Mouse (Mus musculus): ENCODE results near the gene H2-M3. TPM values are rescaled to one million over a fixed set of nuclear protein-coding genes. Genes with fewer than 3 reads are reported as not detected.

H2-M3 gene
- 2.7 and 3.8 TPM in 2 replicates for polyA plus RNA-seq (2015; fragmentation: Nextera tagmentation; extraction: Ambion mirVana)

DNA sequence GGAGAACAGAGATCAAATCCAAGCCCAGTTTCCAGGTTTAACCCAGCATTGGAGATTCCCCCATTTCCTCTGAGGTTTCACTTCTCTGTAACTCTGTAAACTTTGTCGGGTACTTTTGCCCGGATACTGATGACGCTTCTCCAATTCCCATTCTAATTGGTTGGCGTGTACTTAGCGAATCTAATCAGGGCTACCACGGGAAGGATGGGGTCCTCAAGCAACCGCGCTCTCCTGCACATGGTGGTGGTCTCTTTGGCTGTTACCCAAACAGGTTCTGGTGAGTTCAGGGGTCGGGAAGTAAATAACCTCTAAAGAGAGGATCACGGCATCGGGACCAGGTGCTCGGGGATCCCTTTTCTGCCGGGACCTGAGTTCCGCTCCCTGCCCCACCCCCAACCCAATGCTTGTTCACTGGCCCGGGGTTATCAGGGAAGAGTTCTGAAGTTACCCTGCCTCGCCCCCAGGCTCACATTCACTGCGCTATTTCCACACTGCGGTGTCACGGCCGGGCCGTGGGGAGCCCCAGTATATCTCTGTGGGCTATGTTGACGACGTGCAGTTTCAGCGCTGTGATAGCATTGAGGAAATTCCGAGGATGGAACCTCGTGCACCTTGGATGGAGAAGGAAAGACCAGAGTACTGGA lies at the start of gene H2-M3:
TSS of gene H2-M3 (plus strand) at position 163 of the 644 bp plus-strand sequence.

DNA sequence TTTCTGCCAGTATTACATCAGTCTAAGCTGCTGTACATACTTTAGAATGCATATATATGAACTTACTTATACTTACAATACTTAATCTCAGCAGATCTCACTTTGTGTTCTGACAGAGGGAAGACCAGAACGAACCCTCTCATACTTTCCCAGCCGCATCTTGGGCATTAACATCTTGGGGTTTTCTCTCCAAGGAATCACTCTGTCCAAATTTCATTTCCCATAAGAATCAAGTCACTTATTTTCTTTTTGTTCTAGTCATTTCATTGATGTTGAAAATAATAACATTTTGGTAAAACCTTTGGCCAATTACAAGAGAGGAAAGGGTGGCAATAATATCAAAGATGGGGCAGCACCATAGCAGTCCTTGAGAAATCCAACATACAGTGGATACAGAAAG lies 32.8 kb upstream of the H2-M3 start, which contains the start of gene Olfr97:
TSS of gene Olfr97 (minus strand) at position 101 of the 400 bp plus-strand sequence.

DNA sequence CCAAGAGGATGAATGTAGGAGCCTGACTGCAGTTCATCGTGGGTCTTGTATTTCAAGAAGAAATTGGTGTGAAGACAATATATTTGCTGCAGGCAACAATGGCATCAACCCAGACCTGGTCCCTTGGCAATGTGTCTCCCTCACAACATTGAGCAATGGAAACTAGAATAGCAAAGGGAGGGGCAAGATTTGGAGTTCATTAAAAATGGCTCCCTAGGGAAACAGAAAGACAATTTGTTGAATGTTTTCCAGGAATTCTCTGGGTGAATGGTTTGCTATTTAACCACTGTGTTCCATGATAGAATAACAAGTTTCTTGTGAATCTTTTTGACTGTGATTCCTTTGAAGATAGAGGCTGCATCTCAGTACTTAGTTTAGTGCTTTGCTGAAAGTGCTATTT lies 6.4 kb upstream of the H2-M3 start, which contains the start of gene Olfr98:
TSS of gene Olfr98 (minus strand) at position 124 of the 400 bp plus-strand sequence.

DNA sequence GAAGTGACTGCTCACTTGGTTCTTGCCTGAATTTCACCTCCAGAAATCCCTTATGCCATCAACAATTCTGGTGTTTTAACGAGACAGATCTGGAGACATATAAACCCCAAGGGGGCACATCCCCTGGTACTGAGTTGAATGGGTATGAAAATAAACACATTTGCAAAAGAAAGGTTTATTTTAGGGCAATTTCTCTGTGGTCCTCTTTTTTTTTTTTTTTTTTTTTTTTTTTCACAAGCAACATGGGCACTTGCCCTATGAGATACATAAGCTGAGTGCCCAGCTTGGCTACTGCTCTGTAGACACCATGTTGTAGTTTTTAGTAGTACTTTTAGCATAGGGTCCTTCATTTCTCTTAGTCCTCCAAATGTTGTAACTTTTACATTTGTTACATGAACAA lies 13.3 kb downstream of the H2-M3 start, which contains the start of gene Olfr99:
TSS of gene Olfr99 (minus strand) at position 101 of the 400 bp plus-strand sequence.

DNA sequence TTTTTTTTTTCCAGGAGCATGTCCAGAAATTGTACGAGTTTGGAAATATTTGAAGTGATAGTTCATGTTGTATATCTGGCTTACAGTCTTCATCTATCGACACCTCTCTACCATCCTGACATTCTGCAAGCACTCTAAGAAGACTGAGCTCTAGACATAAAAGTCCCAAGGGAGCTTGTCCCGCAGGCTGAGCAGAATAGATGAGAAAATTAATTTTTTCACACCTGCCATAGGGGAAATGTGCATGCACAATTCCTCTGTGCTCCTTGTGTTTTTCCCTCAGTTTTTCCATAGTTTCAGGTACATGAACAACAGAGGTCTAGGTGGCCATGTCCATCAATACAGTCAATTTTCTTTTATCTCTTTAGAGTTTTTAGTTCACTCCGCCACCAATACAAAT lies 34.2 kb downstream of the H2-M3 start, which contains the start of gene Olfr101:
TSS of gene Olfr101 (minus strand) at position 101 of the 400 bp plus-strand sequence.

DNA sequence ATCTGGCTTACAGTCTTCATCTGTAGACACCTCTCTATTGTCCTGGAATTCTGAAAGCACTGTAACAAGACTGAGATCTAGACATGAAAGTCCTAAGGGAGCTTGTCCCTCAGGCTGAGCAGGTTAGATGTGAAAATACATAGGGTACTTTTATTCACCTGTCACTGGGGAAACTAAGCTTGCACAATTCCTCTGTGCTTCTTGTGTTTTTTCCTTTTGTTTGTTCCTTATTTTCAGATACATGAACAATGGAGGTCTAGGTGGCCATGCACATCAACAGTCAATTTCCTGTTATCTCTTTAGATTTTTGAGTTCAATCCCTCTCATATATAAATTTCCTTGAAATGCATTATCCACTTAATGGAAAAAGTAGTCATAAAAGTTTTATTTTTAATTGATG lies 46.9 kb downstream of the H2-M3 start, which contains the start of gene Olfr102:
TSS of gene Olfr102 (minus strand) at position 101 of the 400 bp plus-strand sequence.

Other genes with a start within 250 kb of the H2-M3 start
- not detected in 2 replicates for gene Mog, start 246.8 kb upstream of the H2-M3 start, polyA plus RNA-seq (2015; fragmentation: Nextera tagmentation; extraction: Ambion mirVana)
- gene Gabbr1, start 224.3 kb upstream of the H2-M3 start, polyA plus RNA-seq (2015; fragmentation: Nextera tagmentation; extraction: Ambion mirVana) = 3.8 and 4.6 TPM in 2 replicates
- gene Olfr90, start 181.7 kb upstream of the H2-M3 start, polyA plus RNA-seq (2015; fragmentation: Nextera tagmentation; extraction: Ambion mirVana) = not detected in 2 replicates
- not detected in 2 replicates for gene Olfr91, start 171.9 kb upstream of the H2-M3 start, polyA plus RNA-seq (2015; fragmentation: Nextera tagmentation; extraction: Ambion mirVana)
- gene Olfr92, start 150.1 kb upstream of the H2-M3 start, polyA plus RNA-seq (2015; fragmentation: Nextera tagmentation; extraction: Ambion mirVana) = not detected in 2 replicates
- gene Olfr93, start 108.7 kb upstream of the H2-M3 start, polyA plus RNA-seq (2015; fragmentation: Nextera tagmentation; extraction: Ambion mirVana) = not detected in 2 replicates
- gene Ubd, start 76.3 kb upstream of the H2-M3 start, polyA plus RNA-seq (2015; fragmentation: Nextera tagmentation; extraction: Ambion mirVana) = 0.61 TPM in 1 of 2 replicates, not detected in the other
- not detected in 2 replicates for gene Olfr94, start 69.2 kb upstream of the H2-M3 start, polyA plus RNA-seq (2015; fragmentation: Nextera tagmentation; extraction: Ambion mirVana)
- not detected in 2 replicates for gene Olfr95, start 57.1 kb upstream of the H2-M3 start, polyA plus RNA-seq (2015; fragmentation: Nextera tagmentation; extraction: Ambion mirVana)
- gene Olfr96, start 50.1 kb upstream of the H2-M3 start, polyA plus RNA-seq (2015; fragmentation: Nextera tagmentation; extraction: Ambion mirVana) = not detected in 2 replicates
- gene Olfr97, start 32.9 kb upstream of the H2-M3 start, polyA plus RNA-seq (2015; fragmentation: Nextera tagmentation; extraction: Ambion mirVana) = not detected in 2 replicates
- not detected in 2 replicates for gene Olfr98, start 6.5 kb upstream of the H2-M3 start, polyA plus RNA-seq (2015; fragmentation: Nextera tagmentation; extraction: Ambion mirVana)
- not detected in 2 replicates for gene Olfr99, start 13.2 kb downstream of the H2-M3 start, polyA plus RNA-seq (2015; fragmentation: Nextera tagmentation; extraction: Ambion mirVana)
- gene Olfr101, start 34.1 kb downstream of the H2-M3 start, polyA plus RNA-seq (2015; fragmentation: Nextera tagmentation; extraction: Ambion mirVana) = not detected in 2 replicates
- not detected in 2 replicates for gene Olfr102, start 46.8 kb downstream of the H2-M3 start, polyA plus RNA-seq (2015; fragmentation: Nextera tagmentation; extraction: Ambion mirVana)
- gene Olfr103, start 69.5 kb downstream of the H2-M3 start, polyA plus RNA-seq (2015; fragmentation: Nextera tagmentation; extraction: Ambion mirVana) = not detected in 2 replicates
- gene Olfr104-ps, start 89.4 kb downstream of the H2-M3 start, polyA plus RNA-seq (2015; fragmentation: Nextera tagmentation; extraction: Ambion mirVana) = not detected in 2 replicates
- not detected in 2 replicates for gene Olfr105-ps, start 108.8 kb downstream of the H2-M3 start, polyA plus RNA-seq (2015; fragmentation: Nextera tagmentation; extraction: Ambion mirVana)
- gene Olfr106-ps, start 120.2 kb downstream of the H2-M3 start, polyA plus RNA-seq (2015; fragmentation: Nextera tagmentation; extraction: Ambion mirVana) = not detected in 2 replicates
- gene Olfr107, start 129.0 kb downstream of the H2-M3 start, polyA plus RNA-seq (2015; fragmentation: Nextera tagmentation; extraction: Ambion mirVana) = not detected in 2 replicates
- not detected in 2 replicates for gene Olfr108, start 175.3 kb downstream of the H2-M3 start, polyA plus RNA-seq (2015; fragmentation: Nextera tagmentation; extraction: Ambion mirVana)
- gene Olfr109, start 188.7 kb downstream of the H2-M3 start, polyA plus RNA-seq (2015; fragmentation: Nextera tagmentation; extraction: Ambion mirVana) = not detected in 2 replicates
- not detected in 2 replicates for gene H2-M2, start 213.3 kb downstream of the H2-M3 start, polyA plus RNA-seq (2015; fragmentation: Nextera tagmentation; extraction: Ambion mirVana)
- gene Olfr110, start 222.2 kb downstream of the H2-M3 start, polyA plus RNA-seq (2015; fragmentation: Nextera tagmentation; extraction: Ambion mirVana) = not detected in 2 replicates
- gene Olfr111, start 237.8 kb downstream of the H2-M3 start, polyA plus RNA-seq (2015; fragmentation: Nextera tagmentation; extraction: Ambion mirVana) = not detected in 2 replicates